Mouse (Mus musculus): ENCODE results near the gene Plg. TPM values are rescaled to one million over a fixed set of nuclear protein-coding genes. Genes with fewer than 3 reads are reported as not detected.

Plg gene
- polyA plus RNA-seq, 1 experiment from 2014 or later, result 0.13 TPM

GRCm38 (mm10) chr17:12403420-12403819, 25.0 kb downstream of the Plg start:
- Histone ChIP-seq H3K4me3 (replicated peaks; ENCODE audit: low read depth, low read length) (no peak overlapping the region), H3K9me3 (replicated peaks; ENCODE audit: low read length) (no peaks in the 10 kb centered on the region), H3K27ac (peak overlapping the region; percentile 74; the same call in 1 of the 2 replicates), H3K4me2 (ENCODE audit: low read length) (no peak overlapping the region), H3K9ac (ENCODE audit: low read depth, low read length) (no peak overlapping the region), H3K36me3 (ENCODE audit: insufficient read depth, low read length) (no peaks in the 10 kb centered on the region), H3K4me1 (replicated peaks; ENCODE audit: insufficient read depth, low read length) (no peaks in the 10 kb centered on the region), H3K27me3 (ENCODE audit: insufficient read depth, low read length) (no peaks in the 10 kb centered on the region)
- WGBS, result 52% methylated on average over 7 of the region's 7 CpGs
- peak; percentile 89 for DNase-seq (ENCODE audit: low spot score)
- peak; percentile 52; the same call in 1 of the 2 replicates for ATAC-seq (replicated peaks; ENCODE audit: low FRiP score, low read depth)
- TF ChIP-seq CTCF (IDR thresholded peaks at IDR 0.05; ENCODE audit: low read depth), result peak; percentile 64

GRCm38 (mm10) chr17:12409346-12409944, 31.0 kb downstream of the Plg start:
- H3K27ac ChIP-seq, result no peak overlapping the region
- no peak overlapping the region for H3K4me2 ChIP-seq (ENCODE audit: low read length)
- no peak overlapping the region for H3K9ac ChIP-seq (ENCODE audit: low read depth, low read length)
- no peaks in the 10 kb centered on the region for H3K27me3 ChIP-seq (ENCODE audit: insufficient read depth, low read length)
- H3K4me3 ChIP-seq (replicated peaks; ENCODE audit: low read depth, low read length), result no peak overlapping the region
- 48% methylated on average over 11 of the region's 11 CpGs for WGBS
- no peak for TF ChIP-seq CTCF (IDR thresholded peaks at IDR 0.05; ENCODE audit: low read depth)
- ATAC-seq (replicated peaks; ENCODE audit: low FRiP score, low read depth) (no peak), DNase-seq (ENCODE audit: low spot score) (peak; percentile 33)
- H3K9me3 ChIP-seq (replicated peaks; ENCODE audit: low read length), result no peaks in the 10 kb centered on the region
- H3K36me3 ChIP-seq (ENCODE audit: insufficient read depth, low read length), result no peaks in the 10 kb centered on the region
- H3K4me1 ChIP-seq (replicated peaks; ENCODE audit: insufficient read depth, low read length), result no peaks in the 10 kb centered on the region

- H3K4me3 ChIP-seq (replicated peaks; ENCODE audit: low read depth, low read length), result no peak overlapping the region
- ATAC-seq (replicated peaks; ENCODE audit: low FRiP score, low read depth), result peak; percentile 49; the same call in 1 of the 2 replicates
- 0 out of 2 replicates have a peak, but pooled peaks cover 7% of the 10 kb centered on the region for H3K4me1 ChIP-seq (replicated peaks; ENCODE audit: insufficient read depth, low read length)
- TF ChIP-seq CTCF (IDR thresholded peaks at IDR 0.05; ENCODE audit: low read depth), result peak; percentile 37; the same call in 1 of the 2 replicates
- no peak overlapping the region for H3K9ac ChIP-seq (ENCODE audit: low read depth, low read length)
- H3K36me3 ChIP-seq (ENCODE audit: insufficient read depth, low read length), result no peaks in the 10 kb centered on the region
- DNase-seq (ENCODE audit: low spot score), result peak; percentile 84
- H3K9me3 ChIP-seq (replicated peaks; ENCODE audit: low read length), result no peaks in the 10 kb centered on the region
- WGBS, result 38% methylated on average over 10 of the region's 10 CpGs
- H3K27ac ChIP-seq, result peak overlapping the region; percentile 60; the same call in 1 of the 2 replicates
- H3K27me3 ChIP-seq (ENCODE audit: insufficient read depth, low read length), result no peaks in the 10 kb centered on the region
- no peak overlapping the region for H3K4me2 ChIP-seq (ENCODE audit: low read length)
These were observed 33.9 kb downstream of the Plg start for GRCm38 (mm10) chr17:12412181-12412890.

- TF ChIP-seq CTCF (IDR thresholded peaks at IDR 0.05; ENCODE audit: low read depth), result no peak
- no peaks in the 10 kb centered on the region for H3K36me3 ChIP-seq (ENCODE audit: insufficient read depth, low read length)
- 44% methylated on average over 3 of the region's 3 CpGs for WGBS
- ATAC-seq (replicated peaks; ENCODE audit: low FRiP score, low read depth) (no peak; the same call in 1 of the 2 replicates), DNase-seq (ENCODE audit: low spot score) (no peak)
- no peak overlapping the region for H3K27ac ChIP-seq
- no peak overlapping the region for H3K4me3 ChIP-seq (replicated peaks; ENCODE audit: low read depth, low read length)
- 0 out of 2 replicates have a peak, but pooled peaks cover 7% of the 10 kb centered on the region for H3K4me1 ChIP-seq (replicated peaks; ENCODE audit: insufficient read depth, low read length)
- H3K4me2 ChIP-seq (ENCODE audit: low read length), result no peak overlapping the region
- H3K9me3 ChIP-seq (replicated peaks; ENCODE audit: low read length), result no peaks in the 10 kb centered on the region
- no peak overlapping the region for H3K9ac ChIP-seq (ENCODE audit: low read depth, low read length)
- H3K27me3 ChIP-seq (ENCODE audit: insufficient read depth, low read length), result no peaks in the 10 kb centered on the region
These were observed 34.5 kb downstream of the Plg start for GRCm38 (mm10) chr17:12412891-12413237.

- Histone ChIP-seq H3K9me3 (replicated peaks; ENCODE audit: low read length) (no peaks in the 10 kb centered on the region), H3K9ac (ENCODE audit: low read depth, low read length) (no peak overlapping the region), H3K36me3 (ENCODE audit: insufficient read depth, low read length) (no peaks in the 10 kb centered on the region), H3K27me3 (ENCODE audit: insufficient read depth, low read length) (no peaks in the 10 kb centered on the region), H3K4me3 (replicated peaks; ENCODE audit: low read depth, low read length) (no peak overlapping the region), H3K27ac (peak overlapping the region; percentile 55), H3K4me1 (replicated peaks; ENCODE audit: insufficient read depth, low read length) (0 out of 2 replicates have a peak, but pooled peaks cover 7% of the 10 kb centered on the region), H3K4me2 (ENCODE audit: low read length) (no peak overlapping the region)
- peak; percentile 76 for DNase-seq (ENCODE audit: low spot score)
- ATAC-seq (replicated peaks; ENCODE audit: low FRiP score, low read depth), result peak; percentile 56
- TF ChIP-seq CTCF (IDR thresholded peaks at IDR 0.05; ENCODE audit: low read depth), result no peak
- WGBS, result 29% methylated on average over 15 of the region's 15 CpGs
These were observed 36.8 kb downstream of the Plg start for GRCm38 (mm10) chr17:12415031-12415735.

GRCm38 (mm10) chr17:12415741-12416140, 37.3 kb downstream of the Plg start:
- Histone ChIP-seq H3K36me3 (ENCODE audit: insufficient read depth, low read length) (no peaks in the 10 kb centered on the region), H3K4me3 (replicated peaks; ENCODE audit: low read depth, low read length) (no peak overlapping the region), H3K27me3 (ENCODE audit: insufficient read depth, low read length) (no peaks in the 10 kb centered on the region), H3K4me1 (replicated peaks; ENCODE audit: insufficient read depth, low read length) (0 out of 2 replicates have a peak, but pooled peaks cover 7% of the 10 kb centered on the region), H3K4me2 (ENCODE audit: low read length) (no peak overlapping the region), H3K9me3 (replicated peaks; ENCODE audit: low read length) (no peaks in the 10 kb centered on the region), H3K27ac (peak overlapping the region; percentile 55), H3K9ac (ENCODE audit: low read depth, low read length) (no peak overlapping the region)
- no peak for TF ChIP-seq CTCF (IDR thresholded peaks at IDR 0.05; ENCODE audit: low read depth)
- ATAC-seq (replicated peaks; ENCODE audit: low FRiP score, low read depth) (peak; percentile 25; the same call in 1 of the 2 replicates), DNase-seq (ENCODE audit: low spot score) (peak; percentile 74)
- 55% methylated on average over 5 of the region's 5 CpGs for WGBS
